Mouse (Mus musculus): Measurements from ENCODE around the gene Canx.
A peak's percentile ranks its signal among the peaks of the same experiment; 100 is the strongest.

- TF ChIP-seq CTCF (conservative IDR thresholded peaks at IDR 0.05; ENCODE audit: insufficient read depth, insufficient read length, low read depth, low read length) (peak; percentile 57), POLR2A (IDR thresholded peaks at IDR 0.05; ENCODE audit: low read depth, low read length) (no peak)
Observed at GRCm38 (mm10) chr11:50269163-50269562, 56.3 kb downstream of the Canx start.

Data from kidney, adult 2 months (tissue).